Mouse (Mus musculus) erythroblast, embryonic 14.5 days (primary cell): Measurements from ENCODE around the gene Rnf213.

Source experiments
- GATA1 ChIP-seq: IDR thresholded peaks from 2 replicates; pipeline ENCODE4 v1.6.1; 2012; ENCODE audit warnings: low read length, inconsistent platforms, mixed read lengths
- TAL1 ChIP-seq: IDR thresholded peaks from 3 replicates; pipeline ENCODE4 v1.6.1; 2012; ENCODE audit warnings: low read length, inconsistent platforms, mixed read lengths

GRCm38 (mm10) chr11:119352113-119352512, 40.8 kb upstream of the Rnf213 start:
- no peak for TF ChIP-seq GATA1
- TF ChIP-seq TAL1, result no peak
